Mouse (Mus musculus): ENCODE results near the gene Asxl1.

- TF ChIP-seq ZNF384 (IDR thresholded peaks at IDR 0.05; ENCODE audit: low read depth, low read length) (no peak), MAFK (IDR thresholded peaks at IDR 0.05; ENCODE audit: insufficient read depth, low read depth, low read length) (no peak), HCFC1 (IDR thresholded peaks at IDR 0.05; ENCODE audit: borderline replicate concordance, insufficient read depth, low read length) (no peak), CHD2 (IDR thresholded peaks at IDR 0.05; ENCODE audit: low read depth, low read length) (no peak)
Observed at GRCm38 (mm10) chr2:153343191-153343590, 2.4 kb upstream of the Asxl1 start.

All from ES-E14 (cell line).